Mouse (Mus musculus) testis, adult 2 months (tissue): ENCODE results near the gene Zfp830.

Source experiments
- CTCF ChIP-seq: fragments of 200-500 bp; IDR thresholded peaks from 2 replicates; pipeline ENCODE4 v1.5.1; 2012; ENCODE audit warnings: low read depth, mild to moderate bottlenecking, inconsistent platforms, low read length, moderate library complexity; ENCODE audit not compliant: control insufficient read depth, insufficient read depth, insufficient replicate concordance
- POLR2A ChIP-seq: fragments of 200-500 bp; IDR thresholded peaks from 2 replicates; pipeline ENCODE4 v1.6.1; 2012; ENCODE audit warnings: low read depth, mild to moderate bottlenecking, inconsistent platforms, low read length, moderate library complexity; ENCODE audit not compliant: control insufficient read depth

- TF ChIP-seq CTCF (no peak), POLR2A (no peak)
Observed at GRCm38 (mm10) chr11:82764438-82764924, 336 bp downstream of the Zfp830 start.
